Mouse (Mus musculus) hindbrain, embryonic 16.5 days (tissue): ENCODE results near the gene Yod1. TPM values are rescaled to one million over a fixed set of nuclear protein-coding genes. Genes with fewer than 3 reads are reported as not detected.

Source experiments
- polyA plus RNA-seq: library from polyadenylated mRNA; unstranded; fragments of >200 nt; fragmentation: Nextera tagmentation; extraction: Ambion mirVana; gene quantifications from 2 replicates; pipeline ENCODE4 v1.2.1, GENCODE M21; 2015

The Yod1 gene
- polyA plus RNA-seq, 1 experiment from 2014 or later: 12.4 TPM

Other genes with a start within 250 kb of the Yod1 start
- gene Zp3r, start 87.7 kb upstream of the Yod1 start, polyA plus RNA-seq: not detected in 2 replicates
- 0.05 TPM in 1 of 2 replicates, not detected in the other for gene C4bp, start 55.7 kb upstream of the Yod1 start, polyA plus RNA-seq
- 0.20 TPM in 1 of 2 replicates, not detected in the other for gene Gm29427, start 1.5 kb upstream of the Yod1 start, polyA plus RNA-seq
- gene Pfkfb2, start 11.9 kb downstream of the Yod1 start, polyA plus RNA-seq: 17.6 and 21.0 TPM in 2 replicates
- 0.41 and 1.0 TPM in 2 replicates for gene AA986860, start 14.6 kb downstream of the Yod1 start, polyA plus RNA-seq
- not detected in 2 replicates for gene Fcamr, start 83.6 kb downstream of the Yod1 start, polyA plus RNA-seq
- gene Pigr, start 109.4 kb downstream of the Yod1 start, polyA plus RNA-seq: not detected in 2 replicates
- 0.95 and 2.4 TPM in 2 replicates for gene Fcmr, start 148.3 kb downstream of the Yod1 start, polyA plus RNA-seq
- not detected in 2 replicates for gene Il24, start 170.1 kb downstream of the Yod1 start, polyA plus RNA-seq
- gene Il20, start 194.1 kb downstream of the Yod1 start, polyA plus RNA-seq: not detected in 2 replicates
- not detected in 2 replicates for gene Il19, start 222.8 kb downstream of the Yod1 start, polyA plus RNA-seq